Mouse (Mus musculus): ENCODE measurements at regions not wholly inside any gene's neighbourhood (a gene's known extent, or its start where the extent isn't known, plus 50 kb on each side); places are given as distances from the start of the nearest gene placed in this dataset.
"Not testable (repeated sequence)": the region's sequence is repeated elsewhere in the genome, so short reads cannot be mapped to it uniquely, and the experiment has no call there.

GRCm38 (mm10) chr12:15160478-15160998 is 656.2 kb downstream of the Trib2 start:
- DNase-seq (ENCODE audit: low spot score in 2 of 2) = no peak

GRCm38 (mm10) chr12:15146398-15146797 is 670.3 kb downstream of the Trib2 start:
- DNase-seq (ENCODE audit: low spot score in 2 of 2) = no peak

DNA sequence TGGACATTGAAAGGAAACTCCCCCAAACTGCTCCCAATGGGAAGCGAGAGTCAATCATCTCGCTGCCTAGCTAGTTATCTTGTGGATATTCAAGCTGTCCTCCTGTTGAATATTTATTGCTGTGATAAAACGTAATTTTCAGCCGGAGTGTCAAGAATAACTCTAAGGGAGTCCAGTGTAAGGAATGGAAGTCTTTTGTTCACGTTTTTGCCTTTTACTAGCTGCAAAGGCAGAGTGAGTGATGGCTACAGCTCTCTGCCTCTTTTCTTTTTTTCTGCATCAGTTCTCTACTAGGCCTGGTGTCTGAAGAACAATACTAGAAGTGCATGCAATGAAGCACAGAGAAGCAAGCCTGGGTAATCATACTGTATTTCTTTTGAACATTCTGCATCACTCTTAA is 679.7 kb downstream of the Trib2 start:
- DNase-seq (ENCODE audit: low spot score in 2 of 2) = no peak

GRCm38 (mm10) chr12:15124179-15124578 is 692.5 kb downstream of the Trib2 start:
- no peak for DNase-seq (ENCODE audit: low spot score in 2 of 2)

DNA sequence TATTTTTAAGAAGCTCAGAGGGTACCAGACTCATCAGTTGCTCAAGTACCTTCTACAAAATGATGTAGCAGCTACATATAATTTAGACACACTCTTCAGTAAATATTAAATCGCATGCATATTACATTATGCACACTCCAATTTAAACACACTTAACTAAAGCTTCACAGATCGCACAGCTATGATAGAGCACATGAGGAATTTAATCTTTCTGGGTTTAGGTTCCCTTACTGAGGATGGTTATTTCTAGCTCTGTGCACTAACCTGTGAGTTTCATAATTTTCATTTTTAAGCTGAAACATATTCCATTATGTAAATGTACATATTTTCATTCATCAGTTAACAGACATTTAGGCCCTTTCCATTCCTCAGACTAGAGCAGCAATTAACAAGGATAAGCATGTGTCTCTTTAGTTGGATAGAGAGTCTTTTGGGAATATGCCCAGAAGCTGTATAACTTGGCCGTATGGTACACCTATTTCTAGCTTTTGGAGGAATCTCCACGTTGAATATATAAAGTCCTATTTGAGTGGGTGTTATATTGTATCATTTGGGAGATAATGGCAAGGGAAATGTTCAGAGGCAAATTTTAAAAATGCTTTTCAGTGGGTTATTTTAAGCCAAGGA is 694.0 kb downstream of the Trib2 start:
- no peak for DNase-seq (ENCODE audit: low spot score in 2 of 2)

GRCm38 (mm10) chr12:15115556-15115955 is 701.2 kb downstream of the Trib2 start:
- DNase-seq (ENCODE audit: low spot score in 2 of 2) = no peak

DNA sequence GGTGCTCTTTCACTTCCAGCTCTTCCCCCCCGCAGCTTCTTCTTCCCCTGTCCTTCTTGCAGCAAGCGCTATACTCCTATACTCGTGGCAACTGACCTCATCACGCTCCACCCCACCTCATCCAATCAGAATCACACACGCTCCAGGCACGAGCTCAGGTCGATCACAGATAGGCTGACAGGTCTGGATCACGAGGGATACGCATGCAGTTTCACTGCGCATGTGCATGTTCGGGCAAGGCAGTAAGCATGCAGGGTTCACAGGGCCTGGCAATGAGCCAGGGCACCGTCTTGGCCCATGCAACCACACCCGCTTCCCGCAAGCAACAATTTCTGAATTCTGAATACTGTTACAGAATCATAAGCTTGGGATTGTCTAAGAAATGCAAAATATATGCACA is 701.9 kb downstream of the Trib2 start:
- DNase-seq (ENCODE audit: low spot score in 2 of 2) = no peak

- no peak for DNase-seq (ENCODE audit: low spot score in 2 of 2)
Measured at GRCm38 (mm10) chr12:15111049-15111448, 705.7 kb downstream of the Trib2 start.

DNA sequence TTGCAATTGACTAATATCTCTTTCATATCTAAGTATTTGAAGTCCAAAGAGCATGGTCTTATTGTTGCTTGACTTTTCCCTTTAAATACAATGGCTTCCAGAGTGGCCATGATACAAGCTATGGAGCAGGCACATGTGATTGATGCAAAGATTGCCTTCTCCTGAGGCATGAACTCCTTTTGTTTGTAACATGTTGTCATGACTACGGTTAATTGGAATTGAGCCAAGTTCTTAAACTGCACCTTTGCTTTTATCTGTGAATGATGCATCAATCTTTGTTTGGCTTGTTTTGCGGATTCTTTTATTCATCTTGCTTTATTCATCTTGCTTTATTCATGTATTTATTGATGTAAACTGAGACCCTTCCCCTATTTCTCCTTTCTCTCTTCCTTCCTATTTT is 711.8 kb downstream of the Trib2 start:
- no peak for DNase-seq (ENCODE audit: low spot score in 2 of 2)

GRCm38 (mm10) chr12:15078615-15079014 is 738.1 kb downstream of the Trib2 start:
- peak in 1 of 2 experiments; percentile 17 for DNase-seq (ENCODE audit: low spot score in 2 of 2)

DNA sequence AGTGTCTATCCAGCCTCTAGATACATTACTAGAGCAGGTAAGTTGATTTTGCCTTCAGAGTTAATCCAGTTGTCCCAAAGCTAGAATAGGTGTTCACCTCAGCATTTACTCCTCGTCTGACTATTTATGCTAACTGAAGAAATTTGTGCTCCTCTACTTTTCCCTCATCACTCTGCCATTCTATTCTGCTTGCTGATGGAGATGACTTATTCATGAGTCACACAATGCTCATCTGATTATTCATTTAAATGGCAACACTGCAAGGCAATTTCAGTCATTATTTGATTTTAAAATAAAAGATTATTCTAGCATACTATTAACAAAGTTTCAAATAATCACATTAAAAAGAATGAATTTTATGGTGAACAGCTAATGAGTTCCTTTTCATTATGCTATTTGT is 752.4 kb downstream of the Trib2 start:
- no peak for DNase-seq (ENCODE audit: low spot score in 2 of 2)

DNA sequence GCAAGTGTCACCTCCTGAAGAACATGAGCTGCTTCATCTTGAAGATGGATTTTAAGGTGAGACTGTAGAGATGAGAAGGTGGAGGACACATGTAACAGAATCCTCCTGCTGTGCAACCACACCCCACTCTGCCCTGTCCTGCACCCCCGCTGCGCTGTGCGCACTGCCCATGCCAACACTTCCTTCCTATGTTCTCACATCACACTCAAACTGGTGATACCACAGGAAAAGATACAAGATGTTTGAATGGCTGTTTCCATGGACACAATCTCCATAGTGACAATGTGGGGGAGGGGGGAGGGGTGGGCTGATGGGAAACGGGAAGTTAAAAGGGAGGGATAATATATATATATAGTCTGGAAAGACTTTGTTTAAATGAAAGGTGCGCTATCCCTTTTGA is 765.3 kb downstream of the Trib2 start:
- DNase-seq (ENCODE audit: low spot score in 2 of 2) = no peak

DNA sequence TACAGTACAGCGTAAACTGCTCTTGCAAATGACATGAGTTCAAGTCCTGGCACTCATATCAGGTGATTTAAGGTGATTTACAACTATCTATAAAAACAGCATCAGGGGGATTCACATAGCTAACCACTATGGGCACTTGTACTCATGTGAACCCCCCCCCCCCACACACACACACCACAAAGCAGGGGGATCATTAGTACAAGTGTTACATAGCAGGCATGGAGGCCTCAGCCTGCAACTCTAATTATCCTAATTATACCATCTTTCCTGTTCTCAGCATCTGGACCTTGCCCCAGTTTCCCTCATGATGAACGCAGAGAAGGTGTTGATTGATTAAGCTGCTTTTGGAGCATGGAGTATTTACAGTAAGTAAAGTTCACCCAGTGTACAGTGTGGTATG is 773.5 kb downstream of the Trib2 start:
- no peak for DNase-seq (ENCODE audit: low spot score in 2 of 2)

GRCm38 (mm10) chr12:15011091-15011490 is 805.6 kb downstream of the Trib2 start:
- no peak for DNase-seq (ENCODE audit: low spot score in 2 of 2)

- not testable (repeated sequence) for DNase-seq (ENCODE audit: low spot score in 2 of 2)
Measured at GRCm38 (mm10) chr12:15002401-15002800, 814.3 kb downstream of the Trib2 start.

Small RNAs in the stretch of these regions (microRNA-seq; reads per million reads assigned to microRNA genes)
- 0 reads per million in 2 experiments for gene Gm27682
